Mouse (Mus musculus) frontal cortex, adult 2 months (tissue): Measurements from ENCODE around the gene 2410002F23Rik. TPM values are rescaled to one million over a fixed set of nuclear protein-coding genes. Genes with fewer than 3 reads are reported as not detected.

Source experiments
- polyA plus RNA-seq: library from polyadenylated mRNA; depleted of rRNA; stranded (reverse); fragments of >200 nt; gene quantifications from 2 replicates; pipeline ENCODE4 v1.2.3, GENCODE M21; 2012; rRNA removed

Gene 2410002F23Rik
- polyA plus RNA-seq, 1 experiment = 118 TPM

Other genes with a start within 250 kb of the 2410002F23Rik start
- not detected in 2 replicates for gene Klk1b26, start 234.6 kb upstream of the 2410002F23Rik start, polyA plus RNA-seq
- 0.18 TPM in 1 of 2 replicates, not detected in the other for gene Klk1b27, start 194.4 kb upstream of the 2410002F23Rik start, polyA plus RNA-seq
- gene Klk1b21, start 144.4 kb upstream of the 2410002F23Rik start, polyA plus RNA-seq = not detected in 2 replicates
- gene Klk1b22, start 134.0 kb upstream of the 2410002F23Rik start, polyA plus RNA-seq = not detected in 2 replicates
- gene Klk1b16, start 110.0 kb upstream of the 2410002F23Rik start, polyA plus RNA-seq = not detected in 2 replicates
- not detected in 2 replicates for gene Klk1b24, start 58.5 kb upstream of the 2410002F23Rik start, polyA plus RNA-seq
- not detected in 2 replicates for gene Klk1b3, start 48.5 kb upstream of the 2410002F23Rik start, polyA plus RNA-seq
- gene Klk1b4, start 39.3 kb upstream of the 2410002F23Rik start, polyA plus RNA-seq = not detected in 2 replicates
- gene Klk1b5, start 30.8 kb upstream of the 2410002F23Rik start, polyA plus RNA-seq = not detected in 2 replicates
- 0.25 TPM in 1 of 2 replicates, not detected in the other for gene Klk1, start 21.4 kb upstream of the 2410002F23Rik start, polyA plus RNA-seq
- not detected in 2 replicates for gene Gm36864, start 10.5 kb upstream of the 2410002F23Rik start, polyA plus RNA-seq
- 2.1 TPM in 2 replicates for gene 1700028J19Rik, start within 50 bp of the 2410002F23Rik start, polyA plus RNA-seq
- gene Acp4, start 10.7 kb downstream of the 2410002F23Rik start, polyA plus RNA-seq = not detected in 2 replicates
- gene Gm15517, start 14.7 kb downstream of the 2410002F23Rik start, polyA plus RNA-seq = 0.82 and 0.99 TPM in 2 replicates
- gene Clec11a, start 60.2 kb downstream of the 2410002F23Rik start, polyA plus RNA-seq = 4.8 and 5.4 TPM in 2 replicates
- 130 and 138 TPM in 2 replicates for gene Shank1, start 63.5 kb downstream of the 2410002F23Rik start, polyA plus RNA-seq
- gene Syt3, start 137.4 kb downstream of the 2410002F23Rik start, polyA plus RNA-seq = 56.7 and 57.0 TPM in 2 replicates
- gene 1700008O03Rik, start 139.1 kb downstream of the 2410002F23Rik start, polyA plus RNA-seq = 3.7 and 3.8 TPM in 2 replicates
- gene Lrrc4b, start 182.3 kb downstream of the 2410002F23Rik start, polyA plus RNA-seq = 230 and 247 TPM in 2 replicates
- 12.2 and 14.4 TPM in 2 replicates for gene Aspdh, start 218.7 kb downstream of the 2410002F23Rik start, polyA plus RNA-seq
- gene Josd2, start 221.3 kb downstream of the 2410002F23Rik start, polyA plus RNA-seq = 169 and 184 TPM in 2 replicates
- 252 and 282 TPM in 2 replicates for gene Emc10, start 249.8 kb downstream of the 2410002F23Rik start, polyA plus RNA-seq
- gene Fam71e1, start 249.9 kb downstream of the 2410002F23Rik start, polyA plus RNA-seq = 27.3 and 33.6 TPM in 2 replicates